Mouse (Mus musculus) myocyte (in vitro differentiated cells): ENCODE measurements around the gene Klk10.

Source experiments
- CEBPB ChIP-seq: IDR thresholded peaks from 2 replicates; pipeline ENCODE4 v1.6.1; 2011; ENCODE audit warnings: mild to moderate bottlenecking, moderate library complexity; ENCODE audit not compliant: poor library complexity, insufficient read depth, severe bottlenecking
- MAX ChIP-seq: IDR thresholded peaks from one replicate; pipeline ENCODE4 v1.6.1; 2011; ENCODE audit warnings: low read depth, mild to moderate bottlenecking, control low read depth
- MYOD1 ChIP-seq, 3 experiments: IDR thresholded peaks; one replicate each; pipeline ENCODE4 v1.6.1; 2011; ENCODE audit warnings: control low read depth in 2 of 3, low read depth in 2 of 3, mild to moderate bottlenecking in 2 of 3, moderate library complexity in 1 of 3; ENCODE audit not compliant: insufficient read length in 2 of 3, control insufficient read depth in 1 of 3
- MYOG ChIP-seq, 3 experiments: IDR thresholded peaks; one replicate each; pipeline ENCODE4 v1.6.1; 2011; ENCODE audit warnings: control low read depth in 2 of 3, low read depth in 2 of 3, mild to moderate bottlenecking in 2 of 3; ENCODE audit not compliant: insufficient read length in 2 of 3, control insufficient read depth in 1 of 3, insufficient read depth in 1 of 3
- POLR2A ChIP-seq: IDR thresholded peaks from one replicate; pipeline ENCODE4 v1.6.1; 2011; ENCODE audit warnings: low read depth, mild to moderate bottlenecking, control low read depth, moderate library complexity; ENCODE audit not compliant: insufficient read length
- SRF ChIP-seq: IDR thresholded peaks from one replicate; pipeline ENCODE4 v1.6.1; 2011; ENCODE audit warnings: low read depth; ENCODE audit not compliant: control insufficient read depth, insufficient read length
- TCF3 ChIP-seq: IDR thresholded peaks from one replicate; pipeline ENCODE4 v1.6.1; 2011; ENCODE audit warnings: low read depth, control low read depth; ENCODE audit not compliant: insufficient read length

DNA sequence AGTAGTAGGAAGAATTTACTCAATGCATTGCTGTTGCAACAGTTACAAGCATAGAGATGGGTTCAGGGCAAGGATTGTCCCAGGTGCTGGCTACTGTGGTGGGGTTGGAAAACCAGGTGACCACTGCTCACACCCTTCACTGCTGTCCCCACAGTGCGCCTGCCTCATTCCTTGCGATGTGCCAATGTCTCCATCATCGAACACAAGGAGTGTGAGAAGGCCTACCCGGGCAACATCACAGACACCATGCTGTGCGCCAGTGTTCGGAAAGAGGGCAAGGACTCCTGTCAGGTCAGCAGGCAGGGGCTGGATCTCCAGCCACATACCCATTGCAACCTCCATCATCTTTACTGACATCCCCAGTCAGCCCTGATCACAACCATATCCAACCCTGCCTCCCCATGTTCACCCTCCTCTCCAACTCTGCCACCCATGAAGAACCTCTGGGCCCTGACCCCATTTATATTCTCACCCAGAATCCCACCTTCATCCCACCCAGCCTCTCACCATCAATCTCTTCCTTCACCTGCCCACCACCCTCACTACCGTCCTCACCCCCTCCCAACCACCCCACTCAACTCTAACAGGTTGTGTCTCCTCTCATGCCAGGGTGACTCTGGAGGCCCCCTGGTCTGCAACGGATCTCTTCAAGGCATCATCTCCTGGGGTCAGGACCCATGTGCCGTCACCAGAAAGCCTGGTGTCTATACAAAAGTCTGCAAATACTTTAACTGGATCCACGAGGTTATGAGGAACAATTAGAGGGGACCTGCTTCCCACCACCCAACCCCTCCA lies 2.5 kb upstream of the Klk10 start:
- TF ChIP-seq POLR2A (no peak), MYOG (IDR thresholded peaks at IDR 0.05; ENCODE audit: control insufficient read depth in 1 of 3, insufficient read depth in 1 of 3, insufficient read length in 2 of 3, low read depth in 2 of 3) (no peak), TCF3 (no peak), MYOD1 (IDR thresholded peaks at IDR 0.05; ENCODE audit: control insufficient read depth in 1 of 3, insufficient read length in 2 of 3, low read depth in 2 of 3) (no peak), MAX (no peak), CEBPB (no peak), SRF (no peak)
